Mouse (Mus musculus) megakaryocyte, adult 5-6 weeks (primary cell): ENCODE data around the gene Arhgap19. TPM values are rescaled to one million over a fixed set of nuclear protein-coding genes. Genes with fewer than 3 reads are reported as not detected.
A peak's percentile ranks its signal among the peaks of the same experiment; 100 is the strongest.

Experiments
- ATAC-seq: 2 replicates; pipeline ENCODE4 v1.8.0; 2016; ENCODE audit warnings: mild to moderate bottlenecking, inconsistent platforms; ENCODE audit not compliant: poor library complexity, severe bottlenecking
- total RNA-seq, 2 experiments: library from RNA; stranded (forward) in 1 of 2; stranded (reverse) in 1 of 2; fragments of 153-499, 151-499 nt in 1 of 2; fragments of 221-1000, 200-1000 nt in 1 of 2; gene quantifications; 2 replicates each; pipeline versions ENCODE4 v1.2.3 to v1.2.4; 2015 to 2017

The Arhgap19 gene
- total RNA-seq, 2 experiments from 2014 or later: 48.5 to 62.7 TPM

DNA sequence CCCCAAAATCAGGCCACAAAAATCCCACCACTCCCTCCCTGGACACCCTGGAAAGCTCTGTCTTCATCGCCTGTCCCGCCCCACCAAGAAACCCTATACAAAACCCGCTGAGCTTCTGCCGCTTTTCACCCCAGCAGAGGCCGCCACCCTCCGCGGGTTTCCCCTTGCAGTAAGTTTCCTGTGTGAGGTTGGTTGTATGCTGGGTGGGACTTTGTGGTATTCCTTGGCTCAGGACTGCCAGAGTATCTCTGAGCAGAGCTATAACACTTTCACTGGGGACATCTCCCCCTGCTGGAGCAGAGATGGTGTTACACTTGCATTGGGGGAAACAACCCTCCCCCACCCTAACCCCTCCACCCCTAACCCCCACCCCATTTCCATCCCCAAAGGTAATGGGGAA, 1.5 kb upstream of the Arhgap19 start:
- peak; percentile 47 for ATAC-seq

DNA sequence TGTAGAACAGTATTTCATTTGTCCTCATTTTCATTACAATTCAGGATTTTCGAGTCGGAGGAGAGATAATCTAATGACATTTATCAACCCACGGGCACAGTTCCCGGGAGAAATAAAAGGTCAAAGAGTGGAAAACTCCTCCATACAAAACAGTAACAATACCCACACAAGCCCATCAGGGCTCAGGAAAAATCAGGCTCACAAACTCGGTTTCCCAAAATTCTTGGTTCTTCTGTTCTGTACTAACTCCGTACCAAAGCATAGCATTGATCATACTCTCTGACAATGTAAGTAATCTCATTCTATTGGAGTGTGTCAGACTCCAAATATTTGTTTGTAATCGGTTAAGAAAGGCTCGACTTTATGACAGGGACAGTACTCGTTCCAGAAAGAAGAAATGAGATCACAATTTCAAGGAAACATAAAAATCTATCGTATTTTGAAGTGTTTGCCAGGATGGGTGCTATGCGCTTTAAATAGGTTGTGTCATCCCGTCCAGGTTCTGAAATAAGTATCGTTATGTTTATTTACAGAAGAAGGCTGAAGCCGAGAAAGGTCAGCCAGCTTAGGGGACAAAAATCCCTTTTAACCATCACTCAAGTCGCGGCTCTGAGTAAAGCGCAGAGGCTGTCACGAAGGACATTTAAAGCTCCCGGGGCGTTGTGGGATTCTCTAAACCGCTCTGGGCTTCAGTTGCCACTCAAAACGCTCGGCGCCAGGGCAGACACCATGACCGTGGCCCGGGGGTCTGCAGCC, 683 bp downstream of the Arhgap19 start:
- no peak for ATAC-seq

DNA sequence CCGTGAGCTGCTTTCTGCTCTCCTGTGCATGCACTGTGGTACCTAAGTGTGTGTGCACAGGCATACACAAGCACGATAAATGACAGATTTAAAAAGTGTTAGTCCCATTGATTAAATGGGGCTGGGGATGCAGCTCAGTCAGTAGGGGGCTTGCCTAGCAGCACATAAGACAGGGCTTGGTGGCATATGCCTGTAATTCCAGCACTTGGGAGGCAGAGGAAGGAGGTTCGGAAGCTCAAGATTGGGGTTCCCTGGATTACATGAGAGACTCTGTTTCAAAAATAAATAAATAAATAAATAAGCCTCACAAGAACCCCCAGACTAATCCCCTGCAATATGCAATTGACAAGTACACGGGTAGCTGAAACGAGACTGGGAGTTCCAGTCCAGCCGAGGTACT, 1.4 kb downstream of the Arhgap19 start:
- ATAC-seq: no peak

DNA sequence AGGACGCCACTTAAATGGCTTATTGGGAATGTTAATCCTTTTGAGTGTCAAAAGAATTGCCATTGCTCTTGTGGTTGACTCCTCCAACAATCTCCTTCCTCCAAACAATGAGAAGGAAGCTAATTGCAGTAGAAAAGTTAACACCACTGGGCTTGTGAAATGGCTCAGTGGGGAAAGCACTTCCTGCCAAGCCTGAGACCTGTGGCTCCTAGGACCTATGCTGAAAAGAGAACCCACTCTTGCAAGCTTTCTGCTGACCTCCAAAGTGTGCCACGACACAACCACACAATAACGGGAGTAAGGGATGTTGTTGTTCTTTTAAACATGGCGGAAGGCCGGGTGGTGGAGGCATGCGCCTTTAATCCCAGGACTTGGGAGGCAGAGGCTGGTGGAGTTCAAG, 4.3 kb downstream of the Arhgap19 start:
- peak; percentile 50 for ATAC-seq

- ATAC-seq: peak; percentile 55
Measured at GRCm38 (mm10) chr19:41796789-41797327, 5.0 kb downstream of the Arhgap19 start.

DNA sequence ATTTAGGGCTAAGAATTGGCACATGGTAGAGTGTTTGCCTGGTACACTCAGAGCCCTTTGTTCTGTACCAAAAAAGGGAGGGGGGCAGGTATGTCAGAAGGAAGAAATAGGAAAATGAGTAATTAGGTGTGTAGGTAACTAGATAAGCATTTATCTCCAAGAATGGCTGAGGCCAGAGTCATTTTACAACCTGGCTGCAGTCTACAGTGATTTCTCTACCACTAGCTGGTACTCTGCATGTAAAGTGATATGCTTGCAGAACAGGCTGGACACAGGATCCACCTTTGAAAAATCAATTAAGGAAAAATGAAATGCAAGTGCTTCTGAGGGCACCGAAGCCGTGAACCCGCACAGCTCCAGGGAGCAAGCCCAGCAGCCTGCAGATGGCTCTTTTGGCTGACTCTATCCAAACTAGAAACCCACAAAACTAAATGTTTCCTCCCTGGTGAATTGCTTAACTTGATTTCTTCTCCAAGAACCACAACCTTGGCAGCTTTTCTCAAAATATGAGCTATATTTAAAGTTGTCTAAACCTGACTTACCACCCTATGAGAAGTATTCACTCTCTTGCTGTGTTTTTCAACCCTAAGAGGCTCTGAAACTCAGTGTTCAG, 5.6 kb downstream of the Arhgap19 start:
- no peak for ATAC-seq

DNA sequence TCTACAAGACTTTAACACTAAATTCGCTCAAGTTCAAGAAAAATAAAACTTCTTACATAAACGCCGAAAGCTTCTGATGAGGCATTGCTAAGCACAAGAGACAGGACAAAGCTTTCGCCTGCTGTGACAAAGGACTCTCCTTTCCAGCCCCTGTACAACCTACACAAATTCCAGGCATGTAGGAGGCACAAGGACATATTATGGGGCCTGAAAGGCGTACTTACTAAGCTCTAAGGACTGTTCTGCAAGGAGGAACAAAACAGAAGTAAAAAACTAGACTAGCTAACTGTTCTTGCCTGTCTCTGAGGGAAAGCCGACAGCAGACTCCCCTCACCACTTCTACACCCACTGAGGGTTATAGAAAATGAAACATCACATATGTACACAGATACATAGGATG, 6.9 kb downstream of the Arhgap19 start:
- no peak for ATAC-seq

DNA sequence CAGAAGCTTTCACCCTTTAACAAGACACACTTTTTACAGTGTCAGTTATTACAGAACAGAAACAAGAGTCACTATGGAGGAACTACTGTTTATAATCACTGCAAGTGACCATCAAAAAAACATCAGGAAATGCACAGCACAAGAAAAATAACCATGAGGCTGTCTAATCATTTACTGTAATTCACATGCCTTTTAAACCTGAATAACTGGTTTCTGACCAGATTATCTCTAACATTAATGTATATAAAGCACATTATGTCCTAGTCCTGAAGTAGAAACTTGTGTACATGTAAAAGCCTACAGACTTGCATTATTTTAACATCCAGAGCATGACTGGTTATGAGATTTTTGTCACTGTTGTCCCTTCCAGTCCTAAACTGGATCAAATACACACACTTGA, 7.8 kb downstream of the Arhgap19 start:
- no peak for ATAC-seq

GRCm38 (mm10) chr19:41792934-41793486, 8.8 kb downstream of the Arhgap19 start:
- ATAC-seq: no peak

GRCm38 (mm10) chr19:41791384-41791783, 10.5 kb downstream of the Arhgap19 start:
- ATAC-seq: 0 out of 2 replicates have a peak, but pooled peaks have one; percentile 47

GRCm38 (mm10) chr19:41789110-41789961, 12.5 kb downstream of the Arhgap19 start:
- ATAC-seq: no peak

GRCm38 (mm10) chr19:41786896-41787295, 15.0 kb downstream of the Arhgap19 start:
- ATAC-seq: no peak

GRCm38 (mm10) chr19:41777514-41777913, 24.3 kb downstream of the Arhgap19 start:
- no peak for ATAC-seq

DNA sequence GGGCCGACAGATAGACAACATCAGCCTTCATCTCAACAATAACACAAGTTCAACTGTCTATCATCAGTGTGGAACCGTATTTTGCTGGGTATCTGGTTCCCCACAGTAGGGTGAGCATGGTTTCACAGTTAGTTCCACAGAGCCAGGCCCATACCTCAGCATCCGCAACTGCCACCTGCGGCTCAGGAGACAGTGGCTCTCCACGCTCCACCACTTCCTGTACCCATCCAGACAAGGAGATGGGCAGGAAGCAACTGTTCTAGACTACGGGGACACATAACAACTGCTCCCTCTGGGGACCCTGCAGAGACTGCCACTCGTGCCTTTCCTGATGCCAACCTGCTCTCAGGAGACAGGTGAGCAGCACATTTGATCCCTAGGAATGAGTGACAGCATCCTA, 33.1 kb downstream of the Arhgap19 start:
- ATAC-seq: no peak

DNA sequence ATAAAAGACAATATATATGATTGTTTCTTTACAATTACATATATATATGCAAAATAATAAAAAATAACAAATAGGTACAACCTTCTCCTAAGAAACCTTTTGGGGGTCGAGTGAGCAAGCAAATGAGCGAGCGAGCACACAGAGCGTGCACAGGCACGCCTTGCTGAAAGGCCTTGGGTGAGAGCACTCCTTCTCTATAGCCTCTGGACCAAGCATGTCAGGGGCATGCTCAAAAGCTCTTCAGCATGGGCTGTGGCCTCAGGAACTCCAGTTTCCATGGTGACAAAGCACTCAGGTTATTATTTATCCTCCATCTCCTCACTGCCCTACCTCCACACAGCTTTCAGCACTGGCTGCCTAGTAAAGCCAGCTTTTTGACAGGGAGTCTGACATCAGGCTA, 35.2 kb downstream of the Arhgap19 start:
- no peak for ATAC-seq

GRCm38 (mm10) chr19:41763870-41764660, 37.8 kb downstream of the Arhgap19 start:
- peak; percentile 82 for ATAC-seq

- no peak for ATAC-seq
Measured at GRCm38 (mm10) chr19:41761529-41761928, 40.3 kb downstream of the Arhgap19 start.

GRCm38 (mm10) chr19:41759765-41760164, 42.1 kb downstream of the Arhgap19 start:
- ATAC-seq: no peak

GRCm38 (mm10) chr19:41759270-41759669, 42.6 kb downstream of the Arhgap19 start:
- ATAC-seq: no peak

DNA sequence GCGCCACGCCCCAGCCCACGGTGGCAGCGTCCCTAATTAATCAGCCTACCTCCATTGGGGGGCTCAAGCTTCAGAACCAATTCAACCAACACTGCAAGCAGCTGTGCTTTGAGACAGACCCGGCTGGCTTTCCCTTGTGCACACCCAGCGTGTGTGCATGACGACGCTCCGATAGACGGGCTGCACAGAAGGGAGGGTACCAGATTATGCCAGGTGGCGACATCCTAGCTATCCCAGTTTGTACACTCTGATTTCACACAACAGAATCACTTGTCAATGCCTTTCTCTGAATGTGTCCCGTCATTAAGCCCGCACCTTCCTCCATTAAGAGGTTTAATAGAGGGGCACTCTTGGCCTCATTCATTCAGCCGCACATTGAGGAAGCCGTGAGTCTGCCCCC, 47.1 kb downstream of the Arhgap19 start:
- ATAC-seq: no peak
